Mouse (Mus musculus) limb, embryonic 15.5 days (tissue): ENCODE results near the gene Pitpnb. TPM values are rescaled to one million over a fixed set of nuclear protein-coding genes. Genes with fewer than 3 reads are reported as not detected.
A peak's percentile ranks its signal among the peaks of the same experiment; 100 is the strongest.

Experiments
- ATAC-seq: fragments of 200-750 bp; cut with Nextera tagmentation; 2 replicates; pipeline ENCODE4 v1.8.0; 2017; ENCODE audit warnings: low read depth, moderate TSS enrichment; ENCODE audit not compliant: insufficient number of reproducible peaks, low FRiP score, low TSS enrichment
- H3K27ac ChIP-seq: fragments of 300-500 bp; sonication (generic); 2 replicates; pipeline ENCODE4 v1.5.1; 2015; ENCODE audit warnings: moderate library complexity, mild to moderate bottlenecking, inconsistent platforms
- H3K27me3 ChIP-seq: fragments of 300-500 bp; sonication (generic); 2 replicates; pipeline ENCODE4 v1.6.1; 2015; ENCODE audit warnings: inconsistent platforms
- H3K36me3 ChIP-seq: fragments of 300-500 bp; sonication (generic); 2 replicates; pipeline ENCODE4 v1.6.1; 2015; ENCODE audit warnings: inconsistent platforms
- H3K4me1 ChIP-seq: fragments of 300-500 bp; sonication (generic); 2 replicates; pipeline ENCODE4 v1.6.1; 2015; ENCODE audit warnings: inconsistent platforms
- H3K4me2 ChIP-seq: fragments of 300-500 bp; sonication (generic); 2 replicates; pipeline ENCODE4 v1.6.1; 2015; ENCODE audit warnings: mild to moderate bottlenecking, inconsistent platforms
- H3K4me3 ChIP-seq: fragments of 300-500 bp; sonication (generic); 2 replicates; pipeline ENCODE4 v1.5.1; 2015; ENCODE audit warnings: mild to moderate bottlenecking, inconsistent platforms
- H3K9ac ChIP-seq: fragments of 300-500 bp; sonication (generic); 2 replicates; pipeline ENCODE4 v1.6.1; 2015; ENCODE audit warnings: inconsistent platforms
- H3K9me3 ChIP-seq: fragments of 300-500 bp; sonication (generic); 2 replicates; pipeline ENCODE4 v1.6.1; 2016; ENCODE audit warnings: inconsistent platforms
- WGBS: fragments of 180-500 bp; shearing (Covaris S2); methylation state at CpG from one replicate; pipeline ENCODE4 v1.1.7; 2015; 5-methylcytosine and 5-hydroxymethylcytosine counted together
- polyA plus RNA-seq: library from polyadenylated mRNA; unstranded; fragments of >200 nt; fragmentation: Nextera tagmentation; extraction: Ambion mirVana; gene quantifications from 2 replicates; pipeline ENCODE4 v1.2.1, GENCODE M21; 2015

Pitpnb gene
- polyA plus RNA-seq, 1 experiment from 2014 or later: 106 TPM

- ATAC-seq: no peak
- Histone ChIP-seq H3K27ac (no peak overlapping the region), H3K4me1 (peaks cover 49% of the 10 kb centered on the region)
These were observed 72.1 kb downstream of the Pitpnb start for GRCm38 (mm10) chr5:111402651-111402996.

GRCm38 (mm10) chr5:111404721-111405120 lies 74.2 kb downstream of the Pitpnb start:
- H3K4me1 ChIP-seq: peaks cover 52% of the 10 kb centered on the region
- 0 out of 2 replicates have a peak, but pooled peaks cover under 1% of the 10 kb centered on the region for H3K27me3 ChIP-seq
- no peak overlapping the region for H3K9ac ChIP-seq
- no peaks in the 10 kb centered on the region for H3K36me3 ChIP-seq
- no peak for ATAC-seq
- H3K27ac ChIP-seq: no peak overlapping the region
- no peak overlapping the region for H3K4me2 ChIP-seq
- H3K9me3 ChIP-seq: no peaks in the 10 kb centered on the region
- 73% methylated on average over 6 of the region's 6 CpGs for WGBS
- H3K4me3 ChIP-seq: no peak overlapping the region

More at GRCm38 (mm10) chr5:111402651-111402996, 72.1 kb downstream of the Pitpnb start:
- Histone ChIP-seq H3K36me3 (no peaks in the 10 kb centered on the region), H3K9me3 (no peaks in the 10 kb centered on the region), H3K4me3 (no peak overlapping the region), H3K4me2 (no peak overlapping the region), H3K9ac (no peak overlapping the region), H3K27me3 (no peaks in the 10 kb centered on the region)
- WGBS: 79% methylated on average over 6 of the region's 6 CpGs

GRCm38 (mm10) chr5:111408470-111409105 lies 78.0 kb downstream of the Pitpnb start:
- no peaks in the 10 kb centered on the region for H3K9me3 ChIP-seq
- H3K27ac ChIP-seq: peak overlapping the region; percentile 86
- 0 out of 2 replicates have a peak overlapping the region, but pooled peaks have one; percentile 3 for H3K4me3 ChIP-seq
- H3K36me3 ChIP-seq: no peaks in the 10 kb centered on the region
- H3K4me1 ChIP-seq: peaks cover 30% of the 10 kb centered on the region
- ATAC-seq: peak; percentile 87
- WGBS: 2% methylated on average over 14 of the region's 14 CpGs
- peaks cover 33% of the 10 kb centered on the region for H3K27me3 ChIP-seq
- H3K9ac ChIP-seq: no peak overlapping the region
- H3K4me2 ChIP-seq: peak overlapping the region; percentile 36

- ATAC-seq: no peak
- H3K36me3 ChIP-seq: no peaks in the 10 kb centered on the region
- peak overlapping the region; percentile 86 for H3K27ac ChIP-seq
- no peak overlapping the region for H3K9ac ChIP-seq
- peaks cover 40% of the 10 kb centered on the region for H3K4me1 ChIP-seq
- no peak overlapping the region for H3K4me3 ChIP-seq
- no peaks in the 10 kb centered on the region for H3K9me3 ChIP-seq
- peaks cover 38% of the 10 kb centered on the region for H3K27me3 ChIP-seq
- WGBS: 11% methylated on average over 1 of the region's 1 CpGs
- H3K4me2 ChIP-seq: no peak overlapping the region
These were observed 79.0 kb downstream of the Pitpnb start for GRCm38 (mm10) chr5:111409412-111410044.

- no peak overlapping the region for H3K27ac ChIP-seq
- no peak overlapping the region for H3K9ac ChIP-seq
- peaks cover 51% of the 10 kb centered on the region for H3K4me1 ChIP-seq
- ATAC-seq: no peak
- no peak overlapping the region for H3K4me3 ChIP-seq
- peaks cover 38% of the 10 kb centered on the region for H3K27me3 ChIP-seq
- WGBS: 61% methylated on average over 3 of the region's 3 CpGs
- H3K4me2 ChIP-seq: no peak overlapping the region
- no peaks in the 10 kb centered on the region for H3K36me3 ChIP-seq
- H3K9me3 ChIP-seq: no peaks in the 10 kb centered on the region
These were observed 80.1 kb downstream of the Pitpnb start for GRCm38 (mm10) chr5:111410665-111411064.

- Histone ChIP-seq H3K4me2 (no peak overlapping the region), H3K36me3 (no peaks in the 10 kb centered on the region), H3K4me3 (no peak overlapping the region), H3K27me3 (peaks cover 48% of the 10 kb centered on the region), H3K9me3 (no peaks in the 10 kb centered on the region), H3K4me1 (peaks cover 55% of the 10 kb centered on the region), H3K9ac (no peak overlapping the region), H3K27ac (no peak overlapping the region)
- 3% methylated on average over 5 of the region's 5 CpGs for WGBS
- ATAC-seq: peak; percentile 19; the same call in 1 of the 2 replicates
These were observed 83.6 kb downstream of the Pitpnb start for GRCm38 (mm10) chr5:111414192-111414591.

- 50% methylated on average over 4 of the region's 4 CpGs for WGBS
- Histone ChIP-seq H3K4me1 (peaks cover 55% of the 10 kb centered on the region), H3K27me3 (peaks cover 53% of the 10 kb centered on the region), H3K4me3 (no peak overlapping the region; the same call in 1 of the 2 replicates), H3K27ac (no peak overlapping the region), H3K4me2 (no peak overlapping the region), H3K36me3 (no peaks in the 10 kb centered on the region), H3K9ac (no peak overlapping the region), H3K9me3 (no peaks in the 10 kb centered on the region)
- ATAC-seq: no peak
These were observed 84.2 kb downstream of the Pitpnb start for GRCm38 (mm10) chr5:111414770-111415249.

- Histone ChIP-seq H3K9me3 (no peaks in the 10 kb centered on the region), H3K4me3 (peak overlapping the region; percentile 86), H3K9ac (no peak overlapping the region), H3K4me1 (peaks cover 58% of the 10 kb centered on the region), H3K36me3 (0 out of 2 replicates have a peak, but pooled peaks cover under 1% of the 10 kb centered on the region), H3K27me3 (peaks cover 55% of the 10 kb centered on the region), H3K27ac (no peak overlapping the region), H3K4me2 (peak overlapping the region; percentile 91)
- ATAC-seq: no peak
- 4% methylated on average over 14 of the region's 14 CpGs for WGBS
These were observed 85.0 kb downstream of the Pitpnb start for GRCm38 (mm10) chr5:111415575-111415974.

- WGBS: 3% methylated on average over 13 of the region's 13 CpGs
- Histone ChIP-seq H3K4me3 (peak overlapping the region; percentile 86), H3K4me2 (peak overlapping the region; percentile 91), H3K4me1 (peaks cover 61% of the 10 kb centered on the region), H3K27ac (no peak overlapping the region), H3K9ac (no peak overlapping the region), H3K27me3 (peaks cover 56% of the 10 kb centered on the region), H3K36me3 (peaks cover 5% of the 10 kb centered on the region; the same call in 1 of the 2 replicates), H3K9me3 (no peaks in the 10 kb centered on the region)
- no peak for ATAC-seq
These were observed 85.5 kb downstream of the Pitpnb start for GRCm38 (mm10) chr5:111416048-111416447.

GRCm38 (mm10) chr5:111416591-111417374 lies 86.2 kb downstream of the Pitpnb start, which contains the start of gene Mn1:
Gene Mn1 (plus strand): TSS chr5:111417362.
- ATAC-seq: peak; percentile 86
- Histone ChIP-seq H3K4me2 (peak within 1 kb of the TSS; percentile 91), H3K9me3 (no peaks in the 10 kb centered on the region), H3K27ac (peak within 1 kb of the TSS; percentile 86), H3K4me3 (peak within 1 kb of the TSS; percentile 86), H3K9ac (peak within 1 kb of the TSS; percentile 94), H3K36me3 (peaks cover 10% of the 10 kb centered on the region; the same call in 1 of the 2 replicates), H3K27me3 (peaks cover 55% of the 10 kb centered on the region), H3K4me1 (peaks cover 69% of the 10 kb centered on the region)
- under 1% methylated on average over 87 of the region's 88 CpGs for WGBS

- WGBS: under 1% methylated on average over 95 of the region's 105 CpGs
- H3K4me3 ChIP-seq: peak overlapping the region; percentile 86
- peak overlapping the region; percentile 94 for H3K9ac ChIP-seq
- no peak for ATAC-seq
- H3K27ac ChIP-seq: peak overlapping the region; percentile 86
- peaks cover 10% of the 10 kb centered on the region; the same call in 1 of the 2 replicates for H3K36me3 ChIP-seq
- H3K27me3 ChIP-seq: peaks cover 47% of the 10 kb centered on the region
- peaks cover 76% of the 10 kb centered on the region for H3K4me1 ChIP-seq
- H3K4me2 ChIP-seq: peak overlapping the region; percentile 91
- no peaks in the 10 kb centered on the region for H3K9me3 ChIP-seq
These were observed 87.0 kb downstream of the Pitpnb start for GRCm38 (mm10) chr5:111417378-111418131.
